Mouse (Mus musculus): ENCODE results near the gene Spata31d1b. TPM values are rescaled to one million over a fixed set of nuclear protein-coding genes. Genes with fewer than 3 reads are reported as not detected.

Spata31d1b gene
- total and polyA plus RNA-seq, 2 experiments from 2014 or later = not detected

DNA sequence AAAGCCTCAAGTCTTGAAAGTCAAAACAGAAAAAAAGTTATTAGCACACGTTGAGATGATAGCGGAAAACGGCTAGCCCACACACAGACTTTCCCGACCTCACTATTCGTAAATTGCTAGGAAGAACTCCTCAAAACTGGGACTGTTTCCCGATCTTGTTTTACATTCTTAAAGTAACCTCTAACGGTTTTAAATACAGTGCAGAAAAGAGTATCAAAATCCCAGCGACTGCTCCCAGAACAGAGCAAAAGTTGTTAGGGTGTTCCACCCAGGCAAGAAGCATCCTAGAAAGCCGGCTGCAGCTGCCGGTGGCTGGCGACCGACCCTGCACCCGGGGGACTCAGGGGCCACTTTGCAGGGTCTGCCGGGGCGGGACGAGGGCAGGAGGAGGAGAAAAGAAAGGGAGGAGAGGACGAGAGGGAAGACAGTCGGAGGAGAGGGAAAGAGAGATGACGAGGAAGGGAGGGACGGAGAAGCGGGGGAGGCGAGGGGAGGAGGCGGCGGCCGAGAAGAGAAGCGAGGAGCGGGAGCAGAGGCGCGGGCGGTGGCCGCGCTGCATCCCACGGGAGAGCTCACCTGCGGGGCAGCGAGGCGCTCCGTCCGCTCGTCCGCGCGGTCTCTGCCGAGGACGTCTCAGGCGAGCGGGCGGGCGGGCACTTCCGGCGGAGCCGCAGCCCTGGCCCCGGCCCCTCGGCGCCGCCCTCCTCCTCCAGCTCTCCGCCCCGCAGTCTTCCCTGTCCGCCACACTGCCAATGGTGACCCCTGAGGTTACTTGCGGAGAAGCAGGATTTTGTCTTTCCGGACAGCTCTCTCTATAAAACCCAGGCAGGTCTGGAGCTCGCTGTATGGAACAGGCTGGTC lies 36.7 kb upstream of the Spata31d1b start, which contains the start of gene Golm1:
TSS of gene Golm1 (minus strand) at position 661 of the 861 bp plus-strand sequence.
- peaks cover 8% of the 10 kb centered on the region; the same call in 1 of the 2 replicates for H3K4me1 ChIP-seq (ENCODE audit: control insufficient read depth, insufficient read depth)
- H3K4me2 ChIP-seq (ENCODE audit: low read depth, low read length) = peak within 1 kb of the TSS; percentile 77
- no peaks in the 10 kb centered on the region for H3K27me3 ChIP-seq (ENCODE audit: control insufficient read depth, insufficient read depth, low read length)
- WGBS = under 1% methylated on average over 42 of the region's 61 CpGs
- H3K36me3 ChIP-seq (replicated peaks; ENCODE audit: control insufficient read depth, insufficient read depth, low read length) = no peaks in the 10 kb centered on the region
- H3K27ac ChIP-seq (ENCODE audit: low read depth) = peak within 1 kb of the TSS; percentile 41
- TF ChIP-seq EP300 (IDR thresholded peaks at IDR 0.05; ENCODE audit: low read depth) (no peak), CTCF (IDR thresholded peaks at IDR 0.05; ENCODE audit: low read depth) (no peak; the same call in 1 of the 2 replicates)
- no peaks in the 10 kb centered on the region for H3K9me3 ChIP-seq (replicated peaks; ENCODE audit: control insufficient read depth, low read length)
- DNase-seq (ENCODE audit: low spot score) = peak; percentile 62
- peak within 1 kb of the TSS; percentile 57 for H3K9ac ChIP-seq (replicated peaks; ENCODE audit: low read depth, low read length)
- ATAC-seq (ENCODE audit: insufficient read depth, low read depth) = peak; percentile 88
- peak within 1 kb of the TSS; percentile 80 for H3K4me3 ChIP-seq (ENCODE audit: low read depth, low read length)

DNA sequence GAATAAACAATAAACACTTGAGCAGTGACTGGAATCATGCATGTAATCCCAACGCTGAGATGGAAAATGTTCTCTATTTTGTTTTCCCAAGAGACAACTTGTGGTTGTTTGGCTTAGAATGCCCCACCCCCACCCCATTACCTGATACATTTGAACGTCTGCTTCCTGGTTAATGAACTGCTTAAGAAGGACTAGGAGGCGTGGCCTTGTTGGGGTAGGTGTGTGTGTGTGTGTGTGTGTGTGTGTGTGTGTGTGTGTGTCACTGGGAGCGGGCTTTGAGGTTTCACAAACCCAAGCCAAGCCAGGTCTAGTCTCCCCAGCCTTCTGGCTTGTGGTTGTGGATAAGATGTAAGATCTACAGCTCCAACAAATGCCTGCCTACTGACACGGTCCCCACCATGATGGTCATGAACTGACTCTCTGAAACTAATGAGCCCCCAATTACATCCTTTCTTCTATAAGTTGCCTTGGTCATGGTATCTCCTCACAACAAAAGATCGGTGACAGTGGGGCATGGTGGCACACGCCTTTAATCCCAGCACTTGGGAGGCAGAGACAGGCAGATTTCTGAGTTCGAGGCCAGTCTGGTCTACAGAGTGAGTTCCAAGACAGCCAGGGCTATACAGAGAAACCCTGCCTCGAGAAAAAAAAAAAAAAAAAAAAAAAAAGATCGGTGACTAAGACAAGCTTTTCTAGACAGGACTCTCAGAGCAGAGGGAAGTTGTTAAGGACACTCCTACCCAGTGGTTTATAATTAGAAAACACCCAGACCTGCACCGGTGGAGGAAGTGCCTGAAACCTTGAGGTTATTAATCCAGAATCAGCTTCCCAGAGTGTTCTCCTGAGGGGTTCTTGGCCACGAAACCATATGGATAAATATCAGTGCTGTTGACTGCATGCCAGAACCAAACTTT lies 35.5 kb upstream of the Spata31d1b start:
- ATAC-seq (ENCODE audit: insufficient read depth, low read depth) (no peak), DNase-seq (ENCODE audit: low spot score) (no peak)
- no peak overlapping the region for H3K4me3 ChIP-seq (ENCODE audit: low read depth, low read length)
- TF ChIP-seq CTCF (IDR thresholded peaks at IDR 0.05; ENCODE audit: low read depth) (no peak; the same call in 1 of the 2 replicates), EP300 (IDR thresholded peaks at IDR 0.05; ENCODE audit: low read depth) (no peak)
- H3K9me3 ChIP-seq (replicated peaks; ENCODE audit: control insufficient read depth, low read length) = no peaks in the 10 kb centered on the region
- no peaks in the 10 kb centered on the region for H3K36me3 ChIP-seq (replicated peaks; ENCODE audit: control insufficient read depth, insufficient read depth, low read length)
- no peak overlapping the region for H3K4me2 ChIP-seq (ENCODE audit: low read depth, low read length)
- H3K9ac ChIP-seq (replicated peaks; ENCODE audit: low read depth, low read length) = no peak overlapping the region
- peaks cover 8% of the 10 kb centered on the region; the same call in 1 of the 2 replicates for H3K4me1 ChIP-seq (ENCODE audit: control insufficient read depth, insufficient read depth)
- no peak overlapping the region for H3K27ac ChIP-seq (ENCODE audit: low read depth)
- WGBS = 66% methylated on average over 12 of the region's 12 CpGs
- no peaks in the 10 kb centered on the region for H3K27me3 ChIP-seq (ENCODE audit: control insufficient read depth, insufficient read depth, low read length)

DNA sequence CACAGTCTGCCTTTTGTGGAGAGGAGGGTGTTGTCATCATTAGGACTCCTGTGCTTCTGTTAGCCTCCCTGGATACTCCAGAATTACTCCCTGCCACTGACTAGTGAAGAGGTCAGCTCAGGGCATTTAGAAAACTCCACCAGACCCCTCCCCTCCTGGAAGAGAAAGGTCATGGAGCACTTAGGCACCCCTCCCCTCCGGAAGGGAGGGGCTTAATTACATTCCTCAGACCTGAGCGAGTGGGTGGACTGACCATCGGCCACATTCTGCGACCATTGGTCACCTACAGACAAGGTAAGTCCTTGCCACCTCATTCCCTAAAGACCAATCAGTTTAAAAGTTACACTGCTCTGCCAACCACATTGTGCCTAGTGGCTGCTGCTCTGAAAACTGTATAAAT lies 32.8 kb upstream of the Spata31d1b start:
- Histone ChIP-seq H3K27ac (ENCODE audit: low read depth) (no peak overlapping the region), H3K4me1 (ENCODE audit: control insufficient read depth, insufficient read depth) (peaks cover 11% of the 10 kb centered on the region), H3K36me3 (replicated peaks; ENCODE audit: control insufficient read depth, insufficient read depth, low read length) (no peaks in the 10 kb centered on the region), H3K27me3 (ENCODE audit: control insufficient read depth, insufficient read depth, low read length) (no peaks in the 10 kb centered on the region; the same call in 1 of the 2 replicates), H3K4me2 (ENCODE audit: low read depth, low read length) (no peak overlapping the region), H3K9ac (replicated peaks; ENCODE audit: low read depth, low read length) (no peak overlapping the region), H3K9me3 (replicated peaks; ENCODE audit: control insufficient read depth, low read length) (no peaks in the 10 kb centered on the region), H3K4me3 (ENCODE audit: low read depth, low read length) (no peak overlapping the region)
- 47% methylated on average over 4 of the region's 4 CpGs for WGBS
- TF ChIP-seq EP300 (IDR thresholded peaks at IDR 0.05; ENCODE audit: low read depth) = no peak
- no peak for TF ChIP-seq CTCF (IDR thresholded peaks at IDR 0.05; ENCODE audit: low read depth)
- DNase-seq (ENCODE audit: low spot score) (no peak), ATAC-seq (ENCODE audit: insufficient read depth, low read depth) (no peak)

DNA sequence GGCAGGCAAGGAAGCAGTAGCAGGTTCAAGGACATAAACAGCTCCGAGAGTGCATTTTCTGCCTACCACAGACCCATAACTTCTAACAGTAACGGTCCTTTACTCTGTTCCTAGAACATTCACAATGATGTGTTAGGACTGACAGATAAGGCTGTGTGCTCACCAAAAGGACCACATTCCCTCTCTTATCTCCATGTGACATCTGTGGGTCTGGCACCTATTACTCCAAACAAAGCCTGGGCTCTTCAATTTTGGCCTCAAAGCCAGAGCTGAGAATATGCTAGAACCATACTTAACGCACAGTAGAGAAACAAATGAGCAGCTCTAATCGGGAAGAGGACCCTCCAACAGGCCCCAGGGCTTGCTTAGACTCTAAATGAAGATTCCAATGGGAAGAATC lies 32.2 kb upstream of the Spata31d1b start:
- Histone ChIP-seq H3K27ac (ENCODE audit: low read depth) (no peak overlapping the region), H3K9ac (replicated peaks; ENCODE audit: low read depth, low read length) (no peak overlapping the region), H3K4me1 (ENCODE audit: control insufficient read depth, insufficient read depth) (peaks cover 6% of the 10 kb centered on the region), H3K9me3 (replicated peaks; ENCODE audit: control insufficient read depth, low read length) (no peaks in the 10 kb centered on the region), H3K4me3 (ENCODE audit: low read depth, low read length) (no peak overlapping the region), H3K36me3 (replicated peaks; ENCODE audit: control insufficient read depth, insufficient read depth, low read length) (no peaks in the 10 kb centered on the region), H3K4me2 (ENCODE audit: low read depth, low read length) (no peak overlapping the region), H3K27me3 (ENCODE audit: control insufficient read depth, insufficient read depth, low read length) (no peaks in the 10 kb centered on the region; the same call in 1 of the 2 replicates)
- ATAC-seq (ENCODE audit: insufficient read depth, low read depth) = no peak
- TF ChIP-seq EP300 (IDR thresholded peaks at IDR 0.05; ENCODE audit: low read depth) (no peak), CTCF (IDR thresholded peaks at IDR 0.05; ENCODE audit: low read depth) (no peak)
- WGBS = 55% methylated on average over 4 of the region's 4 CpGs
- DNase-seq (ENCODE audit: low spot score) = no peak

DNA sequence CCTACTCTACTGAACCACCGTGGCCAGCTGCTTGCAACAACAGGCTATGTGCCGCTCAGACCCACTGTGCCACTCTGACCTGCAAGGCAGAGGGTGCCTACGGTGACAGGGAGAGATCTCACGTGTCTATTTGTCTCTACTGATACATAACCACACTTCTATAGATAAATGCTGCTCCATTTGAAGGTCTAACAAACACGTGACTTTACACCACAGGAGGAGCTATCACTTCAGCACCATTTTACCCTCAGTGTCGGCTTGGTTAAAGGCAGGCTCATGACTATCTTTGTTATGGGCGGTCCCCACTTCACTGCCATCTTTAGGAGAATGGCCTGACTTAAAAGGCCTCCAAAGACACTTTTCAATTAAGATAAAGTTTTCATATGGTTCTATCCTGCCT lies 29.5 kb upstream of the Spata31d1b start:
- Histone ChIP-seq H3K4me2 (ENCODE audit: low read depth, low read length) (no peak overlapping the region), H3K9ac (replicated peaks; ENCODE audit: low read depth, low read length) (no peak overlapping the region), H3K36me3 (replicated peaks; ENCODE audit: control insufficient read depth, insufficient read depth, low read length) (no peaks in the 10 kb centered on the region), H3K4me3 (ENCODE audit: low read depth, low read length) (no peak overlapping the region), H3K27me3 (ENCODE audit: control insufficient read depth, insufficient read depth, low read length) (no peaks in the 10 kb centered on the region; the same call in 1 of the 2 replicates), H3K9me3 (replicated peaks; ENCODE audit: control insufficient read depth, low read length) (no peaks in the 10 kb centered on the region), H3K4me1 (ENCODE audit: control insufficient read depth, insufficient read depth) (peaks cover 6% of the 10 kb centered on the region), H3K27ac (ENCODE audit: low read depth) (no peak overlapping the region)
- TF ChIP-seq CTCF (IDR thresholded peaks at IDR 0.05; ENCODE audit: low read depth) (no peak), EP300 (IDR thresholded peaks at IDR 0.05; ENCODE audit: low read depth) (no peak)
- DNase-seq (ENCODE audit: low spot score) (peak; percentile 40), ATAC-seq (ENCODE audit: insufficient read depth, low read depth) (peak; percentile 39; the same call in 1 of the 2 replicates)
- WGBS = 12% methylated on average over 7 of the region's 7 CpGs

Data from heart, postnatal 0 days (tissue).